Mouse (Mus musculus): Measurements from ENCODE around the gene Erich6. TPM values are rescaled to one million over a fixed set of nuclear protein-coding genes. Genes with fewer than 3 reads are reported as not detected.

Erich6 gene
- polyA plus RNA-seq (2012; rRNA removed) (0.09 and 0.21 TPM in 2 replicates), polyA plus RNA-seq (2014; fragmentation: Nextera tagmentation; extraction: Ambion mirVana) (not detected in 2 replicates)

DNA sequence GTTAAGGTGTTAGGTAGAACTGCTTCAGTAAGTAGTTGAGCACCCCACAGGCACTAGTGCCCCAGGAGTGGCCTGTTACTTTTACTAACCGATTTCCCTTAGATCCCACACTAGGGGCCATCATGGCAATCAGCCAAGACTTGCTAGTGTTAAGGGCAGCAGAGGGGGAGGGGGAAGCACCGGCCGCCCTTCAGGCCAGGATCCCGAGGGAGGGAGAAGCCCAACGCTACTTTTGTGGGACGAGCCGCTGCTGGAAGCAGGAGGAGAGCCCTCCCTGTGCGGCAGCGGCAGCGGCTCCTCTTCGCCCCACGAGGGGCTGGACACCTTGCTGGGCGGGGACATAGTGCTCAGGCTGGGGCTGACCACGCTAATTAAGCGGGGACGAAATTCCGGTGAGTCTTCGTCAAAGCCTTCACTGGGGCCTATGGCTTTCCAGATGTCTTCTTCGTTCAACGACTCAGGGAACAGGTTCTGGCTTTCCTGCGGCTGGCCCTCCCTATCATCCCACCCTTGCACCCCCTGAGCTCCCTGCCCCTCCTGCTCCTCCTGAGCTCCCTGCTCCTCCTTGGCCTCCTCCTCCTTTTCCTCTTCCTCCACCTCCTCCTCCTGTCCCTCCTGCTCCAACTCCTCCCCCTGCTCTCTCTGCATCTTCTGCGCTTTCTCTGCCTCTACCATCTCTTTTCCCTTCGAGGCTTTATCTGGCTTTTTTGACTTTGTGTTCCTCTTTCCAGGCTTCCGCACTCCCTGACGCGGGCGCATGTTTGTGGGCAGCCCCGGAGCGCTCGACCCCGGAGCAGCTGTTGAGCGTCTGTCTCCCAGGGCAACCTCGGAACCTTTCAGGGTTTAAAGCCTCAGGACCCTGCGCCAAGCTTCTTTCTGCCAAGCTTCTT, at the start of gene Erich6:
Erich6 (minus strand) TSS at position 802 of the 890 bp plus-strand sequence.
- ATAC-seq (ENCODE audit: low FRiP score, low read depth): peak; percentile 82
- no peaks in the 10 kb centered on the region for H3K36me3 ChIP-seq (ENCODE audit: control insufficient read depth, insufficient read depth, low read length)
- H3K4me3 ChIP-seq (replicated peaks; ENCODE audit: low read length): peak within 1 kb of the TSS; percentile 48
- H3K9me3 ChIP-seq (ENCODE audit: control insufficient read depth, low read length): no peaks in the 10 kb centered on the region
- H3K4me1 ChIP-seq (ENCODE audit: control insufficient read depth, insufficient read depth, low read length): no peaks in the 10 kb centered on the region
- no peak within 1 kb of the TSS for H3K27ac ChIP-seq (replicated peaks; ENCODE audit: low read depth, low read length)
- peak; percentile 41 for DNase-seq (ENCODE audit: low spot score)
- no peaks in the 10 kb centered on the region for H3K27me3 ChIP-seq (ENCODE audit: control insufficient read depth, insufficient read depth, low read length)
- no peak for TF ChIP-seq POLR2A (IDR thresholded peaks at IDR 0.05; ENCODE audit: borderline replicate concordance, extremely low read depth, insufficient read depth, insufficient read length)
- under 1% methylated on average over 33 of the region's 34 CpGs for WGBS
- peak within 1 kb of the TSS; percentile 65 for H3K9ac ChIP-seq (ENCODE audit: low read depth, low read length, severe bottlenecking)
- peak within 1 kb of the TSS; percentile 94 for H3K4me2 ChIP-seq (replicated peaks; ENCODE audit: low read depth, low read length, severe bottlenecking)

DNA sequence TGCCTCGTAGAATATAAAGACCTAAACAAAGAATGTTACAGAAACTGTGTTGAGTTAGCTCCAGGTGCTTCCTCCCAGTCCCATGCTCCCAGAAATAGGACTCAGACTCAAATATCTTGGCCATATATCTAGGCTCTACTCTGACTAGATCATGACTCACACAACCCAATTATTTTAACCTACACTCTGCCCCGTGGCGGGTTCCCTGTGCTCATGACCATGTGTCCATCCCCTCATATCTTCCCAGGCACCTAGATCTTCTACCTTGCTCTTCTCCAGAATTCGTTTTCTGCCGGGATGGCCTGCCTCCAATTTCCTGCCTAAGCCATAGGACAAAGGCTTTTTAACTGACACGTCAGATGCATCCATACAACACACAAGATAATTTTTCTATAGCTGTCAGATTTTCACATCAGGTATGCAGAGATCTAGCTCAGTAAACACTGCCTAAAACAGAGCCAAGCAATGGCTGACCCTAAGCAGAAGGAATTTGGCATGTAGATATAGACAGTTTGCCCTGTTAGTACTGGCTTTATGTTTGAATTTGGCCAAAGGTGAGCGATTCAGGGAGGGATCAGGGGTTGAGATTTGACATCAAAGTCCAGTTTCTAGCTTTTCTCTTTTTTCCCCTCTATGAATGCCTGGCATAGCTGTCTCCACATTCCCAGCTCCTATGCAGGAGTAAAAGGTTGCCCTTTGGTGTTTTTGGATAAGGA, 49.4 kb upstream of the Erich6 start:
- DNase-seq (ENCODE audit: low spot score) (no peak), ATAC-seq (ENCODE audit: low FRiP score, low read depth) (no peak)
- H3K4me1 ChIP-seq (ENCODE audit: control insufficient read depth, insufficient read depth, low read length): peaks cover 25% of the 10 kb centered on the region
- no peak for TF ChIP-seq POLR2A (IDR thresholded peaks at IDR 0.05; ENCODE audit: borderline replicate concordance, extremely low read depth, insufficient read depth, insufficient read length)
- no peaks in the 10 kb centered on the region for H3K36me3 ChIP-seq (ENCODE audit: control insufficient read depth, insufficient read depth, low read length)
- H3K4me2 ChIP-seq (replicated peaks; ENCODE audit: low read depth, low read length, severe bottlenecking): no peak overlapping the region
- no peaks in the 10 kb centered on the region for H3K9me3 ChIP-seq (ENCODE audit: control insufficient read depth, low read length)
- H3K4me3 ChIP-seq (replicated peaks; ENCODE audit: low read length): no peak overlapping the region
- H3K27me3 ChIP-seq (ENCODE audit: control insufficient read depth, insufficient read depth, low read length): no peaks in the 10 kb centered on the region
- no peak overlapping the region for H3K9ac ChIP-seq (ENCODE audit: low read depth, low read length, severe bottlenecking)
- no peak overlapping the region for H3K27ac ChIP-seq (replicated peaks; ENCODE audit: low read depth, low read length)
- 84% methylated on average over 7 of the region's 7 CpGs for WGBS

DNA sequence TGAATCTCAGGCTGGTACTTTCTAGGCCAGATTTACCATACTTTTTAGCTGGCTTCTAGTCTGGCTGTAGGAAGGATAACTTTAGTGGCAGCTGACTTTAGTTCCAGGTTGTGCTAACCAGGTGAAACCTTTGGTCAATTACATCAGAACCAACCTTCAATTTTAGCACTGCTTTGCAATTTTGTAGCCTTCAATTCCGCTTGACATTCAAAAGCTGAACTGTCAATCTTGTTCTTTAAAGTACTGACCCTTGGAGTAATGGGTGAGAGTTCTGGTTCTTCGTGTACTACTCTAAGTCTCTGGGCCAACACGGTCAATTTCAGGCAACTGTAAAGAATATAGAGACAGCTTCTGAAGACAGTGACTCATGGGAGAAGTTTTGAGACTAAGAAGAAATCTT, 48.4 kb upstream of the Erich6 start:
- ATAC-seq (ENCODE audit: low FRiP score, low read depth): no peak
- TF ChIP-seq POLR2A (IDR thresholded peaks at IDR 0.05; ENCODE audit: borderline replicate concordance, extremely low read depth, insufficient read depth, insufficient read length): no peak
- no peak overlapping the region for H3K9ac ChIP-seq (ENCODE audit: low read depth, low read length, severe bottlenecking)
- no peak for DNase-seq (ENCODE audit: low spot score)
- H3K4me1 ChIP-seq (ENCODE audit: control insufficient read depth, insufficient read depth, low read length): peaks cover 27% of the 10 kb centered on the region
- no peaks in the 10 kb centered on the region for H3K9me3 ChIP-seq (ENCODE audit: control insufficient read depth, low read length)
- WGBS: 83% methylated on average over 3 of the region's 3 CpGs
- H3K27me3 ChIP-seq (ENCODE audit: control insufficient read depth, insufficient read depth, low read length): no peaks in the 10 kb centered on the region
- no peaks in the 10 kb centered on the region for H3K36me3 ChIP-seq (ENCODE audit: control insufficient read depth, insufficient read depth, low read length)
- no peak overlapping the region for H3K4me3 ChIP-seq (replicated peaks; ENCODE audit: low read length)
- H3K4me2 ChIP-seq (replicated peaks; ENCODE audit: low read depth, low read length, severe bottlenecking): no peak overlapping the region
- no peak overlapping the region for H3K27ac ChIP-seq (replicated peaks; ENCODE audit: low read depth, low read length)

DNA sequence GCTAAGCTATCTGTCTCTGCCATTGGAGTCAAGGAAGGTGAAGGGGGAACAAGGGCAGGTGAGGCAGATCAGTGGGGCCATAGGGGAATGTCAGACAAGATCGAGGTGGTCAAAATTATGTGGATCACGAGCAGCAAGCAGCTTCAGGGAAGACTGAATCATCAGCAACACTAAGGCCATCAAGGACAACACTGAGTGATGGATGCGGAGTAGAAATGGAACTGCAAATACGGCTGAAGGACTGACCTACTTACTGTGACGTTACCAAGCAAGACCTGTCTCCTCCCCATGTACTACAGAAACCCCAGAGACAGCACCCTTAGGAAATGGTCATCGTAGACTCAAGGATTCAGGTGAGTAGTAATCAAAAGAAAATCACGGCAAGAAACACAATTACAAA, 46.3 kb upstream of the Erich6 start:
- 88% methylated on average over 7 of the region's 7 CpGs for WGBS
- no peak for DNase-seq (ENCODE audit: low spot score)
- ATAC-seq (ENCODE audit: low FRiP score, low read depth): no peak
- no peaks in the 10 kb centered on the region for H3K27me3 ChIP-seq (ENCODE audit: control insufficient read depth, insufficient read depth, low read length)
- no peak overlapping the region for H3K4me3 ChIP-seq (replicated peaks; ENCODE audit: low read length)
- TF ChIP-seq POLR2A (IDR thresholded peaks at IDR 0.05; ENCODE audit: borderline replicate concordance, extremely low read depth, insufficient read depth, insufficient read length): no peak
- H3K36me3 ChIP-seq (ENCODE audit: control insufficient read depth, insufficient read depth, low read length): no peaks in the 10 kb centered on the region
- H3K9me3 ChIP-seq (ENCODE audit: control insufficient read depth, low read length): no peaks in the 10 kb centered on the region
- no peak overlapping the region for H3K27ac ChIP-seq (replicated peaks; ENCODE audit: low read depth, low read length)
- no peak overlapping the region for H3K9ac ChIP-seq (ENCODE audit: low read depth, low read length, severe bottlenecking)
- no peak overlapping the region for H3K4me2 ChIP-seq (replicated peaks; ENCODE audit: low read depth, low read length, severe bottlenecking)
- peaks cover 25% of the 10 kb centered on the region for H3K4me1 ChIP-seq (ENCODE audit: control insufficient read depth, insufficient read depth, low read length)

DNA sequence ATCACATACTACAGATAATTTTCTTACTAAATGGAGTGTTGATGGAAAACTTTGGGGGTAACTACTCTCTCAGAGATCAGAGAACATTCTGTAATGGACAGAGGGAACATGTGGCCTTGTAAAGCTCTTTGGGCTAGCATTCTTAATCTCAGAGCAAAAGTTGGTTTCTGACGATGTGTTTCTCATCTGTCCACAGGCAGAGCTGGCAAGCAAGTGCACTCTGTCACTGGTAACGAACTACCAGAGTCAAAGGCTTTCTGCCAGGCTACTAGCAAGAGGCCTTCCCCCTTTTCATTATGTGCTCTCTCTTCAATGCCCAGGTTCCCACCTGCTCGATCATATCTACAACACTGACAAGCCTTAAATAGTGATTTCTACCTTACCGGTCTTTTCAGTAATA, 45.3 kb upstream of the Erich6 start:
- H3K27ac ChIP-seq (replicated peaks; ENCODE audit: low read depth, low read length): no peak overlapping the region
- H3K4me2 ChIP-seq (replicated peaks; ENCODE audit: low read depth, low read length, severe bottlenecking): no peak overlapping the region
- H3K9me3 ChIP-seq (ENCODE audit: control insufficient read depth, low read length): no peaks in the 10 kb centered on the region
- no peaks in the 10 kb centered on the region for H3K27me3 ChIP-seq (ENCODE audit: control insufficient read depth, insufficient read depth, low read length)
- ATAC-seq (ENCODE audit: low FRiP score, low read depth) (no peak), DNase-seq (ENCODE audit: low spot score) (no peak)
- H3K36me3 ChIP-seq (ENCODE audit: control insufficient read depth, insufficient read depth, low read length): no peaks in the 10 kb centered on the region
- WGBS: 66% methylated on average over 4 of the region's 4 CpGs
- no peak for TF ChIP-seq POLR2A (IDR thresholded peaks at IDR 0.05; ENCODE audit: borderline replicate concordance, extremely low read depth, insufficient read depth, insufficient read length)
- H3K4me1 ChIP-seq (ENCODE audit: control insufficient read depth, insufficient read depth, low read length): peaks cover 25% of the 10 kb centered on the region
- no peak overlapping the region for H3K9ac ChIP-seq (ENCODE audit: low read depth, low read length, severe bottlenecking)
- no peak overlapping the region for H3K4me3 ChIP-seq (replicated peaks; ENCODE audit: low read length)
